Comparison of ENCODE assay signal across 12 mouse cellular contexts in genomic region chr6:94043461-94043860, GRCm38 (mm10).
"Had no signal": no experiment of that assay in that cellular context is flagged by ENCODE, and none has a peak within 500 bp of the region (broad histone marks: within the 10 kb centered on the region; RNA-seq: fewer than 3 reads in every experiment).

No protein-coding gene starts in this region.

- H3K27me3 ChIP-seq: kidney, embryonic 15.5 days; limb, embryonic 15.5 days; liver, embryonic 13.5 days; lung, embryonic 15.5 days; megakaryocyte, embryonic 14.5 days; midbrain, embryonic 13.5 days had no signal

- H3K27ac ChIP-seq: kidney, embryonic 15.5 days; left cerebral cortex, adult 2 months; limb, embryonic 15.5 days; liver, embryonic 13.5 days; lung, embryonic 15.5 days; macrophage; midbrain, embryonic 13.5 days had no signal

- H3K4me2 ChIP-seq: kidney, embryonic 15.5 days; limb, embryonic 15.5 days; liver, embryonic 13.5 days; lung, embryonic 15.5 days; midbrain, embryonic 13.5 days had no signal

- H3K4me1 ChIP-seq: liver, embryonic 13.5 days; lung, embryonic 15.5 days; megakaryocyte, embryonic 14.5 days had no signal

- H3K4me3 ChIP-seq: kidney, embryonic 15.5 days; left cerebral cortex, adult 2 months; limb, embryonic 15.5 days; liver, embryonic 13.5 days; lung, embryonic 15.5 days; megakaryocyte, embryonic 14.5 days; midbrain, embryonic 13.5 days had no signal

- ATAC-seq: liver, postnatal 0 days; midbrain, embryonic 13.5 days had no signal

- H3K36me3 ChIP-seq: kidney, embryonic 15.5 days; limb, embryonic 15.5 days; liver, embryonic 13.5 days; lung, embryonic 15.5 days; midbrain, embryonic 13.5 days had no signal

- H3K9me3 ChIP-seq: kidney, embryonic 15.5 days; limb, embryonic 15.5 days; liver, embryonic 13.5 days; lung, embryonic 15.5 days; midbrain, embryonic 13.5 days had no signal

- H3K9ac ChIP-seq: kidney, embryonic 15.5 days; limb, embryonic 15.5 days; liver, embryonic 13.5 days; liver, postnatal 0 days; lung, embryonic 15.5 days; midbrain, embryonic 13.5 days had no signal

- DNase-seq: liver, embryonic 13.5 days; liver, postnatal 0 days; lung, postnatal 14 days; right cerebral cortex, postnatal 14 days; thymus, postnatal 36 days had no signal
